Mouse (Mus musculus) heart, adult 9 months (tissue): ENCODE results near the gene Meis1.

Experiments
- DNase-seq, 2 experiments: peaks; one replicate each; pipeline ENCODE4 v3.0.0; 2022; ENCODE audit warnings: low spot score in 2 of 2

The Meis1 gene

GRCm38 (mm10) chr11:18990244-18990677 lies 28.5 kb downstream of the Meis1 start:
- no peak for DNase-seq

DNA sequence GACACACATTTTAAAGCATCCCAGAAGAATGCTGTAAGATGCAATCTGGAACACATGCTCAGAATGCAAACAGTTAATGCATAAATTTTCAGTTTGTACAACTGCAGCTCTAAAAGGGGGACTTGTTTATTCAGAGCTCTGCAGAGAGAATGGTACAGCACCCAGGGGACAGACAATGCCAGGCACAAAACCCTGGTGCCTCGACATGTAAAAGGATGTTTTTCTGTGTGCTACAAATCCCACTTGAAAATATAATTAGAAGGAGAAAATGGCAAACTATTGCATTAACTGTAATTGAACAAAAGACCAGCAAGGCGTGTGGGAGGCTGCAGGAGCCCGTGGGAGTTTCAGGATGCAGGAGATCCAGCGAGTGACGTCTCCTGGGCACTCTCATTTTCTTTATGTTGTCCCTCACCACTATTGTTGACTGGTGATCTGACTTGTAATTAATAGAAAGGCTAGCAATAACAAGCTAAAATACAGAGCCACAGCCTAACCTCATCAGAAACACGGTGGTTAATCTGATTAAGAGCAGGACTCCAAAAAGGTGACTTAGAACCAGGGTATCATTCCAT lies 29.0 kb downstream of the Meis1 start:
- DNase-seq, result no peak

- peak; percentile 47 to 63 for DNase-seq
These were observed 30.0 kb downstream of the Meis1 start for GRCm38 (mm10) chr11:18988637-18989263.

DNA sequence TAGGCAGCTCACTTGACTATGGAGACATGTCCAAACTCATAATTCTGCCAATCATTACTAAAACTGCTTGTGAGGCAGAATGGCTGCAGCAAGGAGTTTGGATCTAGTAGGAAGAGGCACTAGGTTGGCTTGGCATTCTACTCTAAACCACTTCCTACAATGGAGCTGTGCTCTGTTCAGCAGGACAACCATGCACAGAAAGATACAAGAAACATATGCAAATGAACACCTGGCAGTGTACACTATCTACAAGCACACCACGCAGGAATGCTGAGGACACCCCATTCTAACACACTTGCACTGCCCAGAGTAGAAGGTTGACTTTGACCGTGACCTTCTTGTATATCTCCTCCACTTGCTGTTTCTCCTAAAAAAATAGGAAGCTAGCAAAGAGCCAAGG lies 35.0 kb downstream of the Meis1 start:
- no peak for DNase-seq

DNA sequence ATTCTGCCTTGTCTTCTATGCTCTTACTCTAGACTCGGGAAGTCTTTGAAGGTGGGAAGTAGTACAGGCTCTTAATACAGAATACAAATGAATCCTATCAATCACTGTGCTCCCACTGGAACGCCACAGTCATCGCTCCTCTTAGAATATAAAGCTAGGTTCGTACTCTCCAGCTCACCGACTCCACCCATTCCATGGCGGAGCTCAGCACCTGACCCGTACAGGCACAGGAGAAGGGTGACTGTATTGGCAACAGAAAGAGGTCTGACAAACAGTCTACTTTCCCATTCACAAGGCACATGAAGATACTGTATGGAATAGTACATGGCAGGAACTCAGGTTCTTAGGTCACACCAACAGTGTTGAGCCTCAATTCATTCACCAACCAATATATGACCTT lies 35.5 kb downstream of the Meis1 start:
- DNase-seq, result no peak

GRCm38 (mm10) chr11:18982331-18982730 lies 36.5 kb downstream of the Meis1 start:
- DNase-seq, result no peak

DNA sequence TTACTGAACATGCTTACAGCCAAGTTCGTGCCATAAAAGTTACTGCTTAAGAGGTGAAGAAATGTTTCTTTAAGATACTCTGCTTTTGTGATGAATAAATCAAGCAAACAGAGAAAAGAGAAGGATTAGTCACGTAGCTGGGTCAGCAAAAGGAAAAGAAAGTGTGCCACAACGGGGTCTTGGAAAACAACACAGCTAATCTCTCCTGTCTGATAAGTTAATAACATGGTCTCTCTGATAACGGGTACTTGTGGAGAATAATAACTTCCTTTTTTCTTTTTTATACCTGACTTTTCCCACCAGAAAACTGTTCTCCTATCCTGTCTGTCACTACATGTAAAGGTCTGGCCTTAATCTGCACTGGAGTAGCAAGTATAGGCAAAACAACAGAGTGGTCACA lies 37.4 kb downstream of the Meis1 start:
- no peak for DNase-seq

- DNase-seq, result no peak
These were observed 38.2 kb downstream of the Meis1 start for GRCm38 (mm10) chr11:18980615-18981014.

DNA sequence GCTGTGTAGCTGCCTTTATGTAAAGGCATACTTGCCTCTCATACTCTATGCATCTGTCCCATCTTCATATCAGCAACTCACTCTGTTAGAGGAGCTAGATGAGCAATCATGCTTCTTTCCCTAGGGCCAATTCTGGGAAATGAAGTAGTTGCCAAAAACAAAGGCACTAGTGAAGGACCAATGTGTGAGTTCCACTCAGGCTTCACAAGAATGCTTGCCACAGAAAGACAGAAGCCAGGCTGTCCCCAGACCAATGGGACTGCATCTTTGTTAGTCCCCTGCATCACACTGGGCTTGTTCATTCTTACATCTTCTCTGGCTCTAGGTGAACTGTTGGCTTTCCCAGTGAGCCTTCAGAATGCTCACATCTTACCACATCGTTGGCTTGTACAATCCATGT lies 43.7 kb downstream of the Meis1 start:
- DNase-seq, result no peak

DNA sequence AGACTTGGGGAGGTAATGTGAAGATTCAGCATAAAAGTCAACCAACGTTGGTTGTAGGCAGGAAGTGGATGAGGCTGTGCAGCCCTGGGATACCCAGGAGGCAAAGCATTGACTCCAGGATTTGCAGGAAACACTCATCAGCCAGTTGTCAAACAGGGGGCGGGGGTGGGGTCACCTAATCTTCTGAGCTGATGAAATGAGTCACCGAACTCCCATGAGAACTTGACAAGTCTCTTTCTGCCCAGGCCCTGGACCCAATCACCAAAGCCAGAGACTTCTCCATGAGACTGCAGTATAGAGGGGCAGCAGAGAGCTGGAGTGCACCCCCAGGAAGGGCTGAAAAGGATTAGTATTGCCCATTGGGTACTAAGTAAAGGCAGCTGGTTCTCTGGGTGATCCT lies 45.0 kb downstream of the Meis1 start:
- DNase-seq, result no peak

DNA sequence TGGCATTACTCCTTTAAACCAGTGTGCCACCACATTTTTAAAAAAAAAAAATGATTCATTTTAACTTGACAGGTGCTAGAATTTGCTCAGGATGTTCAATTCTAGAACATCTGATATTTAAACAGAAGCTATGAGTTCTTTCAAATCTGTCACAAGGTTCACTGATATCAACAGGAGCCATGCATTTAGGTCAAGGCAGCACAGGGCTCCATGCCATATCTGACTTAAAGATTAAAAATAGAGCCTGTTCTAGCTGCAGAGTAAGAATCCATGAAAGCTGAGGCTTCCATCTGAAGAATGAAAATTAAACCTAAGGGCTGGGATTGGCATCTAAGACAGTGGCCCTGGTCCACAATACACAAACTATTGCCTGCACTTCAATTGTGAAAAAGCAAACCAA lies 45.8 kb downstream of the Meis1 start:
- no peak for DNase-seq

GRCm38 (mm10) chr11:18971551-18971950 lies 47.2 kb downstream of the Meis1 start:
- no peak for DNase-seq

DNA sequence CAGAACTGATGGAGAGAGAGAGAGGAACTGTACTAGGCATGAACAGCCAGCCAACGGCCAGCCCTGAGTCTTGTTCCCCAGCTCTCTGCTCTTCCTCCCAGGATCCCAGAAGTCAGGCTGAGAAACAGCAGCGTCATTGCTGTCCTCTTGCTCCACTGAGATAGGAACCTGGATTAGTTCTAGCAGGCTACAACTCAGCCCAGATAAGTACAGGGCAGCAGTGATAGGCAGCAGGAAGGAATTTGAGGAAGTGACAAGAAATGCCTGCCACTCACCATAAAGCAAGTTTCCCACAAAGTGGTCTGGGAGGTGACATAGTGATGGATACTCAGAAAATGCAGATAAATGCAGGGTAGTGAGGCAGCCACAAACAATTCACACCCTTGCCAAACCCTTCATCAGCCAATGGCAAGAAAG lies 48.9 kb downstream of the Meis1 start:
- DNase-seq, result no peak

- DNase-seq, result peak in 1 of 2 experiments; percentile 25
These were observed 54.4 kb downstream of the Meis1 start for GRCm38 (mm10) chr11:18964418-18964817.

GRCm38 (mm10) chr11:18963202-18964136 lies 55.3 kb downstream of the Meis1 start:
- DNase-seq, result no peak

DNA sequence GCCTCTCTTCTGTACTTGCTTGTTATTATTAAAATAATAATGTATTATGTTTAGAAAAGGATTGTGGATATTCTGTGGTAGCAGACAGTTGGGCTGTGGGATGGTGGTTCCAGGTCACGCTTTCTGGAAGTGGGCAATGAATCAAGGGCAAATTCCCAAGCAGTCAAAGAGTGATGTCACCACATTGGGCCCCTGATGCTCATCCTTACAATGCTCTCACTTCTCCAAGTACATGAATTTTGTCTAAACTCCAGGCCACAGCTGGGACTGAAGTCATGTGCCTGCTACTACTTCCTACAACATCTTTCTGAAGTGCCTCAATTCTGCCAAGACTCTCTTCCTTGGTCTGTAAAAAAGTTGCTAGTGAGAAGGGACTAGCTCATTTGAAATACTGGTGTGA lies 59.3 kb downstream of the Meis1 start:
- no peak for DNase-seq

GRCm38 (mm10) chr11:18957805-18958770 lies 60.7 kb downstream of the Meis1 start:
- peak; percentile 80 to 84 for DNase-seq

DNA sequence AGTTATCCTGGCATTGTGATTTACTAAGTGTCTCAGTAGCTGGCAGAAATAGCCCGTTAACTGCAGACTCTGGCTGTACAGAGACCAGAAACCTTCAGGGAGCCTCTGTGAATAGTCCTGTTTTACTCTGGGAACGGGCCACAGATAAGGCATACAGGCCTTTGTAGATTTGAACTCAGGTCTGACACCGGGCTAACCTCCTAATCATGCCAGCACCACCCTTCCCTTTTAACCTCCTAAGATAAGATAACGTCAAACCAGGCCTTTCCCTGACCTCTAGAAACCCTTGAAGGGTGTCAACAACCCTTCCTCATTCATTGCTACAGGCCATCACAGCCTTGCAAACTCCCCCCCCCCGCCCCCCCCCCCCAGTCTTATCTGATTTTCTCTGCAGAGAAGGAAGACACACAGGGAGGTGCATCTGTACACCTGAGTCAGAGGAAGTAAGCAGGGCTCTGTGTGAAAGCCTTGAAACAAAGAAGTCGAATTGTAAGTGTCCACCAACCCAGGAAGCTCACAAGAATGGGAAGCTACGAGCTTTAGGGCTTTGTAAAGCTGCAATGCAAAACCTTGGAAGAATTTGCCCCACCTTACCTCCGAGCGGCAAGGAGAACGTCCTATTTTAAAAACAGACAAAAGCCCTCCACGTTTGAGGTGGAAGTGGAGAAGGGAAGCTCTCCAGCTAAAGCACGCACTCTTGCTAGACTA lies 61.5 kb downstream of the Meis1 start:
- DNase-seq, result no peak

- DNase-seq, result no peak
These were observed 62.8 kb downstream of the Meis1 start for GRCm38 (mm10) chr11:18955969-18956368.

DNA sequence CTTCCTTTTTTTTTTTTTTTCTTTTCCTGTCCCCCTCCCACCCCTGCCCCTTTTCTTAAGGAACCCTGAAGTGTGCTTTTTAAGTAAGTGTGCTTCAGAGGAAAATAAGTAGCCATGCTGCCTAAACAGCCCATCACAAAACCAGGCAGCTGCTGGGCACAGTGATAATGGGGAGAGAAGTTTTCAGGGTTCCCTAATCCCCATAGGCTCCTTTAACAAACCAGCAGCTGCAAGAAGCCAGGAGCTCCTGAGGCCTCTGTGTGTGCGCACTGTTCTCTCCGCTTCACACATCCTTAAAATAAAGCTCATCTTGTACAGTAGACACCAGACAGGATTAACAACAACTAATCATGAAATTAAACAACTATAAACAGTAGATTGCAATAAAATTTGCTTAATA lies 63.9 kb downstream of the Meis1 start:
- no peak for DNase-seq

DNA sequence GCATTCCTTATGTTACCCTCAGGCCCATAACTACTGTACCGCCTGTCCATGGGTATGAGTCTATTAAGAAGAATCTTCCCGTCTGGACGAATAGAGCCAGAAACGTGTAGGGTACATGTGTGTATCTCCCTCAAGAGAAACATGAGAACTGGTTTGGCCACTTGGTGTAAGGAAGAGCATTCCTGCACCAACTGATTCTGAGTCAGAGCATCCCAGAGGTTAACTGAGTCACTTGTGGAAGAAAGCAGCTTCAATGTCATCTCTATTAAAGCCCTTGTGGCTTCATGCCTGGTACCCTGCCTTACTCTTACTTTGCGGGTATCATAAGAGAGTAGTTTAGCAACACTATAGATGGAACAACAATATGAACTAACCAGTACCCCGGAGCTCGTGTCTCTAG lies 64.9 kb downstream of the Meis1 start:
- DNase-seq, result no peak
